Mouse (Mus musculus): ENCODE measurements around the gene Ndufa8. TPM values are rescaled to one million over a fixed set of nuclear protein-coding genes. Genes with fewer than 3 reads are reported as not detected.

Gene Ndufa8
- polyA plus RNA-seq, 1 experiment from 2014 or later, result 308 TPM

- Histone ChIP-seq H3K9ac (replicated peaks; ENCODE audit: low read length) (no peak overlapping the region), H3K9me3 (ENCODE audit: low read length) (no peaks in the 10 kb centered on the region), H3K27ac (ENCODE audit: low read length) (no peak overlapping the region), H3K4me3 (ENCODE audit: low read length) (no peak overlapping the region), H3K27me3 (ENCODE audit: insufficient read depth, low read length) (no peaks in the 10 kb centered on the region; the same call in 1 of the 2 replicates), H3K4me1 (ENCODE audit: insufficient read depth, low read length) (peaks cover 7% of the 10 kb centered on the region), H3K36me3 (ENCODE audit: insufficient read depth, low read length) (no peaks in the 10 kb centered on the region), H3K4me2 (replicated peaks; ENCODE audit: low read depth, low read length) (no peak overlapping the region)
- WGBS, result 44% methylated on average over 3 of the region's 3 CpGs
- peak; percentile 53 for ATAC-seq (ENCODE audit: low FRiP score, low TSS enrichment)
Observed at GRCm38 (mm10) chr2:36023291-36023690, 25.9 kb downstream of the Ndufa8 start.

- peak overlapping the region; percentile 39 for H3K4me3 ChIP-seq (ENCODE audit: low read length)
- peak overlapping the region; percentile 51; the same call in 1 of the 2 replicates for H3K9ac ChIP-seq (replicated peaks; ENCODE audit: low read length)
- no peaks in the 10 kb centered on the region for H3K36me3 ChIP-seq (ENCODE audit: insufficient read depth, low read length)
- no peaks in the 10 kb centered on the region; the same call in 1 of the 2 replicates for H3K27me3 ChIP-seq (ENCODE audit: insufficient read depth, low read length)
- peak; percentile 53 for ATAC-seq (ENCODE audit: low FRiP score, low TSS enrichment)
- H3K27ac ChIP-seq (ENCODE audit: low read length), result no peak overlapping the region
- H3K9me3 ChIP-seq (ENCODE audit: low read length), result no peaks in the 10 kb centered on the region
- H3K4me1 ChIP-seq (ENCODE audit: insufficient read depth, low read length), result peaks cover 7% of the 10 kb centered on the region
- H3K4me2 ChIP-seq (replicated peaks; ENCODE audit: low read depth, low read length), result peak overlapping the region; percentile 62
- WGBS, result 6% methylated on average over 32 of the region's 32 CpGs
Observed at GRCm38 (mm10) chr2:36021385-36022159, 27.6 kb downstream of the Ndufa8 start.

GRCm38 (mm10) chr2:36013010-36013409 is 36.2 kb downstream of the Ndufa8 start:
- Histone ChIP-seq H3K27ac (ENCODE audit: low read length) (no peak overlapping the region), H3K4me2 (replicated peaks; ENCODE audit: low read depth, low read length) (no peak overlapping the region), H3K4me1 (ENCODE audit: insufficient read depth, low read length) (peaks cover 14% of the 10 kb centered on the region), H3K27me3 (ENCODE audit: insufficient read depth, low read length) (peaks cover 20% of the 10 kb centered on the region), H3K9ac (replicated peaks; ENCODE audit: low read length) (no peak overlapping the region), H3K9me3 (ENCODE audit: low read length) (no peaks in the 10 kb centered on the region), H3K4me3 (ENCODE audit: low read length) (no peak overlapping the region), H3K36me3 (ENCODE audit: insufficient read depth, low read length) (no peaks in the 10 kb centered on the region)
- WGBS, result 39% methylated on average over 12 of the region's 12 CpGs
- ATAC-seq (ENCODE audit: low FRiP score, low TSS enrichment), result peak; percentile 64

- H3K4me2 ChIP-seq (replicated peaks; ENCODE audit: low read depth, low read length), result peak overlapping the region; percentile 91
- no peaks in the 10 kb centered on the region for H3K36me3 ChIP-seq (ENCODE audit: insufficient read depth, low read length)
- peak overlapping the region; percentile 54 for H3K4me3 ChIP-seq (ENCODE audit: low read length)
- H3K9ac ChIP-seq (replicated peaks; ENCODE audit: low read length), result peak overlapping the region; percentile 63
- WGBS, result under 1% methylated on average over 44 of the region's 44 CpGs
- no peak overlapping the region for H3K27ac ChIP-seq (ENCODE audit: low read length)
- H3K4me1 ChIP-seq (ENCODE audit: insufficient read depth, low read length), result peaks cover 14% of the 10 kb centered on the region
- ATAC-seq (ENCODE audit: low FRiP score, low TSS enrichment), result no peak
- no peaks in the 10 kb centered on the region for H3K9me3 ChIP-seq (ENCODE audit: low read length)
- peaks cover 20% of the 10 kb centered on the region for H3K27me3 ChIP-seq (ENCODE audit: insufficient read depth, low read length)
Observed at GRCm38 (mm10) chr2:36011331-36011825, 37.8 kb downstream of the Ndufa8 start.

- Histone ChIP-seq H3K9me3 (ENCODE audit: low read length) (no peaks in the 10 kb centered on the region), H3K4me3 (ENCODE audit: low read length) (no peak overlapping the region), H3K4me2 (replicated peaks; ENCODE audit: low read depth, low read length) (no peak overlapping the region; the same call in 1 of the 2 replicates), H3K27me3 (ENCODE audit: insufficient read depth, low read length) (peaks cover 20% of the 10 kb centered on the region), H3K27ac (ENCODE audit: low read length) (no peak overlapping the region), H3K9ac (replicated peaks; ENCODE audit: low read length) (no peak overlapping the region), H3K4me1 (ENCODE audit: insufficient read depth, low read length) (peaks cover 14% of the 10 kb centered on the region), H3K36me3 (ENCODE audit: insufficient read depth, low read length) (no peaks in the 10 kb centered on the region)
- no peak for ATAC-seq (ENCODE audit: low FRiP score, low TSS enrichment)
- WGBS, result 58% methylated on average over 8 of the region's 8 CpGs
Observed at GRCm38 (mm10) chr2:36010579-36010978, 38.6 kb downstream of the Ndufa8 start.

- no peak for ATAC-seq (ENCODE audit: low FRiP score, low TSS enrichment)
- Histone ChIP-seq H3K4me2 (replicated peaks; ENCODE audit: low read depth, low read length) (no peak overlapping the region), H3K9me3 (ENCODE audit: low read length) (no peaks in the 10 kb centered on the region), H3K4me1 (ENCODE audit: insufficient read depth, low read length) (peaks cover 14% of the 10 kb centered on the region), H3K36me3 (ENCODE audit: insufficient read depth, low read length) (no peaks in the 10 kb centered on the region), H3K27ac (ENCODE audit: low read length) (no peak overlapping the region), H3K4me3 (ENCODE audit: low read length) (no peak overlapping the region), H3K27me3 (ENCODE audit: insufficient read depth, low read length) (peaks cover 20% of the 10 kb centered on the region), H3K9ac (replicated peaks; ENCODE audit: low read length) (no peak overlapping the region)
- 18% methylated on average over 4 of the region's 4 CpGs for WGBS
Observed at GRCm38 (mm10) chr2:36009386-36009785, 39.8 kb downstream of the Ndufa8 start.

GRCm38 (mm10) chr2:36008071-36008470 is 41.1 kb downstream of the Ndufa8 start:
- WGBS, result 18% methylated on average over 1 of the region's 1 CpGs
- Histone ChIP-seq H3K9me3 (ENCODE audit: low read length) (no peaks in the 10 kb centered on the region), H3K4me2 (replicated peaks; ENCODE audit: low read depth, low read length) (no peak overlapping the region), H3K27me3 (ENCODE audit: insufficient read depth, low read length) (peaks cover 20% of the 10 kb centered on the region), H3K4me1 (ENCODE audit: insufficient read depth, low read length) (peaks cover 14% of the 10 kb centered on the region), H3K4me3 (ENCODE audit: low read length) (no peak overlapping the region), H3K36me3 (ENCODE audit: insufficient read depth, low read length) (no peaks in the 10 kb centered on the region), H3K9ac (replicated peaks; ENCODE audit: low read length) (no peak overlapping the region), H3K27ac (ENCODE audit: low read length) (no peak overlapping the region)
- no peak for ATAC-seq (ENCODE audit: low FRiP score, low TSS enrichment)

GRCm38 (mm10) chr2:36002188-36002587 is 47.0 kb downstream of the Ndufa8 start:
- no peaks in the 10 kb centered on the region for H3K36me3 ChIP-seq (ENCODE audit: insufficient read depth, low read length)
- H3K4me2 ChIP-seq (replicated peaks; ENCODE audit: low read depth, low read length), result no peak overlapping the region
- H3K27ac ChIP-seq (ENCODE audit: low read length), result no peak overlapping the region
- H3K27me3 ChIP-seq (ENCODE audit: insufficient read depth, low read length), result no peaks in the 10 kb centered on the region
- no peaks in the 10 kb centered on the region for H3K4me1 ChIP-seq (ENCODE audit: insufficient read depth, low read length)
- ATAC-seq (ENCODE audit: low FRiP score, low TSS enrichment), result no peak
- no peaks in the 10 kb centered on the region for H3K9me3 ChIP-seq (ENCODE audit: low read length)
- no peak overlapping the region for H3K4me3 ChIP-seq (ENCODE audit: low read length)
- 41% methylated on average over 6 of the region's 6 CpGs for whole genome bisulfite sequencing
- H3K9ac ChIP-seq (replicated peaks; ENCODE audit: low read length), result no peak overlapping the region

- no peak overlapping the region for H3K4me2 ChIP-seq (replicated peaks; ENCODE audit: low read depth, low read length)
- no peak overlapping the region for H3K9ac ChIP-seq (replicated peaks; ENCODE audit: low read length)
- no peak overlapping the region for H3K4me3 ChIP-seq (ENCODE audit: low read length)
- H3K9me3 ChIP-seq (ENCODE audit: low read length), result no peaks in the 10 kb centered on the region
- no peak for ATAC-seq (ENCODE audit: low FRiP score, low TSS enrichment)
- H3K36me3 ChIP-seq (ENCODE audit: insufficient read depth, low read length), result no peaks in the 10 kb centered on the region
- H3K27me3 ChIP-seq (ENCODE audit: insufficient read depth, low read length), result no peaks in the 10 kb centered on the region
- WGBS, result 46% methylated on average over 1 of the region's 1 CpGs
- H3K4me1 ChIP-seq (ENCODE audit: insufficient read depth, low read length), result no peaks in the 10 kb centered on the region
- no peak overlapping the region for H3K27ac ChIP-seq (ENCODE audit: low read length)
Observed at GRCm38 (mm10) chr2:36000390-36000789, 48.8 kb downstream of the Ndufa8 start.

GRCm38 (mm10) chr2:35999212-35999611 is 50.0 kb downstream of the Ndufa8 start:
- Histone ChIP-seq H3K4me1 (ENCODE audit: insufficient read depth, low read length) (no peaks in the 10 kb centered on the region), H3K27me3 (ENCODE audit: insufficient read depth, low read length) (no peaks in the 10 kb centered on the region), H3K9ac (replicated peaks; ENCODE audit: low read length) (no peak overlapping the region), H3K4me3 (ENCODE audit: low read length) (no peak overlapping the region), H3K27ac (ENCODE audit: low read length) (no peak overlapping the region), H3K9me3 (ENCODE audit: low read length) (no peaks in the 10 kb centered on the region), H3K4me2 (replicated peaks; ENCODE audit: low read depth, low read length) (no peak overlapping the region), H3K36me3 (ENCODE audit: insufficient read depth, low read length) (no peaks in the 10 kb centered on the region)
- ATAC-seq (ENCODE audit: low FRiP score, low TSS enrichment), result no peak

Data from kidney, embryonic 16.5 days (tissue).